Mouse (Mus musculus) olfactory bulb, adult 2 months (tissue): ENCODE results near the gene Dnmt1. TPM values are rescaled to one million over a fixed set of nuclear protein-coding genes. Genes with fewer than 3 reads are reported as not detected.

Experiments
- H3K27ac ChIP-seq: fragments of 200-500 bp; 2 replicates; pipeline ENCODE4 v1.5.1; 2012; ENCODE audit warnings: low read depth, low read length; ENCODE audit not compliant: insufficient read depth
- H3K4me1 ChIP-seq: fragments of 200-500 bp; 2 replicates; pipeline ENCODE4 v1.6.1; 2012; ENCODE audit warnings: low read length; ENCODE audit not compliant: control insufficient read depth, insufficient read depth
- H3K4me3 ChIP-seq: fragments of 200-500 bp; 2 replicates; pipeline ENCODE4 v1.5.1; 2012; ENCODE audit warnings: mild to moderate bottlenecking, low read depth, low read length, moderate library complexity; ENCODE audit not compliant: insufficient read depth
- CTCF ChIP-seq: fragments of 200-500 bp; IDR thresholded peaks from 2 replicates; pipeline ENCODE4 v1.5.1; 2012; ENCODE audit warnings: low read depth, mild to moderate bottlenecking, low read length, moderate library complexity; ENCODE audit not compliant: insufficient read depth
- POLR2A ChIP-seq: fragments of 200-500 bp; IDR thresholded peaks from 2 replicates; pipeline ENCODE4 v1.6.1; 2012; ENCODE audit warnings: mild to moderate bottlenecking, low read depth, low read length, moderate library complexity; ENCODE audit not compliant: insufficient read depth
- WGBS: fragments of 180-500 bp; shearing (Covaris S2); methylation state at CpG from one replicate; pipeline ENCODE4 v1.1.7; 2018; 5-methylcytosine and 5-hydroxymethylcytosine counted together
- polyA plus RNA-seq: library from polyadenylated mRNA; stranded (reverse); fragments of >200 nt; gene quantifications from 2 replicates; pipeline ENCODE4 v1.2.4, GENCODE M21; 2012; ENCODE audit warnings: low replicate concordance; ENCODE audit not compliant: missing spikeins, insufficient read depth, insufficient read length

The Dnmt1 gene
- polyA plus RNA-seq, 1 experiment, result 56.5 TPM

DNA sequence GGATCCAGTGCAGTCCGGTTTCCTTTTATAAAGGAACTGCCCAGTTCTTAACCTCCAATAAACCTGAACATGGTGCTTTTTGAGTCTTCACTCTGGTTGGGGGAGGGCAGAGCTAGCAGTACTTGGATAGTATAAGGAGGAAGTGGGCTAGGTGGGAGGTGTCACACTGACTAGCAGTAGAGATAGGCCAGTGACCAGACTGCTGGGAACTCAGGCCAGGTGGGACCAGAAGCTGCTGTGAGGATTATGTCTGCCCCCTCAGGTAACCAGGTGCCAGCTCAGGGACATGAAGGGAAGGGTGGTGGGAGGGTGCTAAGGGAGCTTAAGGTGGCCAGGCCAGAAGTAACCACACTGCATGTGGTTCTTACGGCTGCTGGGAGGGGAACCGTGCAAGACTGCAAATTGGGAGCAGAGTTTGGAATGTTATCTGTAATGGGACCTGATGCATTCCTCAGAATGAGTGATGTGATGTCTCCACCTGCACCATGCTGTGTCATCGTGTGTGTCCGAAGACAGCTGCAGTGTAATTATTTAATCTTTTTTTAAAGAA is 67.5 kb downstream of the Dnmt1 start:
- TF ChIP-seq CTCF, result no peak
- TF ChIP-seq POLR2A, result no peak
- 74% methylated on average over 5 of the region's 5 CpGs for WGBS
- no peak overlapping the region for H3K27ac ChIP-seq
- peaks cover 13% of the 10 kb centered on the region; the same call in 1 of the 2 replicates for H3K4me1 ChIP-seq
- H3K4me3 ChIP-seq, result no peak overlapping the region

DNA sequence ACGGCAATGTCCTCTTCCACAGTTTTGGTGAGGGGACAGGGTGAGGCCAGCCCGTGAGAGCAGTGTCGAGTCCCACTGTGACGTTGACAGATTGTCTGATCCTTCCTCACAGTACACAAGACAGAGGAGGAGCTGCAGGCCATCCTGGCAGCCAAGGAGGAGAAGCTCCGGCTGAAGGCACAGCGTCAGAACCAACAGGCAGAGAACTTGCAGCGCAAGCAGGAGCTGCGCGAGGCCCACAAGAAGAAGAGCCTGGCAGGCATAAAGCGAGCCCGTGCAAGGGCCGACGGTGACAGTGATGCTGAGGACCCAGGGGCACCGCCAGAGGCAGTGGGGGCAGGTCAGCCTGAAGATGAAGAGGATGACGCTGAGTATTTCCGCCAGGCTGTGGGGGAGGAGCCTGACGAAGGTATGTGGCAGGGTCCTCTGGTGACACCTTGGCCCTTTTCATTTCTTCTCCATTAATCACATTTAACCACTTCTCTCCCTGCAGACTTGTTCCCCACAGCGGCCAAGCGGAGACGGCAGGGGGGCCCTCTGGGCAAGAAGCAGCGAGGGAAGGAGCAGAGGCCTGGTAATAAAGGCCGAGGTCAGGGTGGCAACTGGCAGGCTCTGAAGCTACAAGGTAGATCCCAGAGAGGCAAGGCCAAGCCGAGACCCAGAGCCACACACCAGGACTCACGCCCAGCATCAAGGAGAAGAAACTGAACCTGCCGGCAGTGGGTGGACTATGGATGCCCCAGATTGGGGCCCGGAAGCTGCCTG is 68.2 kb downstream of the Dnmt1 start:
- Histone ChIP-seq H3K27ac (no peak overlapping the region), H3K4me1 (peaks cover 12% of the 10 kb centered on the region; the same call in 1 of the 2 replicates), H3K4me3 (no peak overlapping the region)
- TF ChIP-seq POLR2A (no peak), CTCF (no peak)
- 79% methylated on average over 26 of the region's 26 CpGs for WGBS

- TF ChIP-seq POLR2A (no peak), CTCF (no peak)
- no peak overlapping the region for H3K27ac ChIP-seq
- H3K4me3 ChIP-seq, result no peak overlapping the region
- WGBS, result 92% methylated on average over 5 of the region's 5 CpGs
- peaks cover 8% of the 10 kb centered on the region; the same call in 1 of the 2 replicates for H3K4me1 ChIP-seq
These were observed 69.3 kb downstream of the Dnmt1 start for GRCm38 (mm10) chr9:20890411-20890810.

GRCm38 (mm10) chr9:20889185-20890141 is 70.2 kb downstream of the Dnmt1 start:
- WGBS, result 85% methylated on average over 29 of the region's 29 CpGs
- TF ChIP-seq CTCF (no peak), POLR2A (no peak)
- H3K4me1 ChIP-seq, result peaks cover 8% of the 10 kb centered on the region; the same call in 1 of the 2 replicates
- H3K4me3 ChIP-seq, result no peak overlapping the region
- no peak overlapping the region for H3K27ac ChIP-seq

- Histone ChIP-seq H3K4me3 (peak overlapping the region; percentile 62), H3K27ac (no peak overlapping the region), H3K4me1 (peaks cover 8% of the 10 kb centered on the region; the same call in 1 of the 2 replicates)
- TF ChIP-seq CTCF, result no peak
- 0% methylated on average over 30 of the region's 30 CpGs for WGBS
These were observed 71.3 kb downstream of the Dnmt1 start for GRCm38 (mm10) chr9:20888386-20888765.

- peak; percentile 58 for TF ChIP-seq POLR2A
- no peak for TF ChIP-seq CTCF
- under 1% methylated on average over 43 of the region's 43 CpGs for WGBS
- peaks cover 8% of the 10 kb centered on the region; the same call in 1 of the 2 replicates for H3K4me1 ChIP-seq
- H3K4me3 ChIP-seq, result peak within 1 kb of the TSS; percentile 62
- peak within 1 kb of the TSS; percentile 95 for H3K27ac ChIP-seq
These were observed 71.8 kb downstream of the Dnmt1 start, which contains the start of gene Ppan for GRCm38 (mm10) chr9:20887704-20888385. Ppan (plus strand) TSS chr9:20888175.

DNA sequence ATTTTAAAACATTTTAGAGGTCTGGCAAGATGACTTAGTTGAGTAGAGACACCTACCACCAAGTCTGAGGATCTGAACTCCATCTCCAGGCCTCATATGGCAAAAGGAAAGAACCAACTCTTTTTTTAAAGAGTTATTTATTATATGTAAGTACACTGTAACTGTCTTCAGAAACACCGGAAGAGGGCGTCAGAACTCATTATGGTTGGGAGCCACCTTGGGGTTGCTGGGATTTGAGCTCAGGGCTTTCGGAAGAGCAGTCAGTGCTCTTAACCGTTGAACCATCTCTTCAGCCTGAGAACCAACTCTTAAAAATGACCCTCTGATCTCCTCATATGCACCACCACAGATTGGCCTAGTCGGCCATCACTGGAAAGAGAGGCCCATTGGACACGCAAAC is 72.5 kb downstream of the Dnmt1 start:
- no peak overlapping the region for H3K4me3 ChIP-seq
- no peak overlapping the region for H3K27ac ChIP-seq
- 89% methylated on average over 6 of the region's 6 CpGs for WGBS
- TF ChIP-seq CTCF (no peak), POLR2A (no peak)
- H3K4me1 ChIP-seq, result peaks cover 8% of the 10 kb centered on the region; the same call in 1 of the 2 replicates

- Histone ChIP-seq H3K27ac (no peak overlapping the region), H3K4me3 (no peak overlapping the region), H3K4me1 (peaks cover 8% of the 10 kb centered on the region; the same call in 1 of the 2 replicates)
- TF ChIP-seq POLR2A (no peak), CTCF (no peak)
- 87% methylated on average over 2 of the region's 2 CpGs for WGBS
These were observed 73.1 kb downstream of the Dnmt1 start for GRCm38 (mm10) chr9:20886563-20886962.
